Mouse (Mus musculus) bone marrow macrophage, adult 2 months (primary cell): ENCODE data around the gene Ikbke. TPM values are rescaled to one million over a fixed set of nuclear protein-coding genes. Genes with fewer than 3 reads are reported as not detected.

Source experiments
- H3K27ac ChIP-seq: 2 replicates; pipeline ENCODE4 v1.5.1; 2012; ENCODE audit warnings: low read depth, low read length; ENCODE audit not compliant: insufficient read depth
- H3K4me1 ChIP-seq: 2 replicates; pipeline ENCODE4 v1.6.1; 2012; ENCODE audit warnings: low read length; ENCODE audit not compliant: control insufficient read depth, insufficient read depth
- H3K4me3 ChIP-seq: 2 replicates; pipeline ENCODE4 v1.5.1; 2012; ENCODE audit warnings: mild to moderate bottlenecking, low read length, moderate library complexity; ENCODE audit not compliant: insufficient read depth
- CTCF ChIP-seq: IDR thresholded peaks from 2 replicates; pipeline ENCODE4 v1.5.1; 2012; ENCODE audit warnings: low read depth, mild to moderate bottlenecking, low read length, moderate library complexity
- POLR2A ChIP-seq: IDR thresholded peaks from 2 replicates; pipeline ENCODE4 v1.6.1; 2012; ENCODE audit warnings: mild to moderate bottlenecking, low read depth, low read length, borderline replicate concordance
- polyA plus RNA-seq: library from polyadenylated mRNA; stranded (reverse); fragments of >200 nt; gene quantifications from 2 replicates; pipeline ENCODE4 v1.2.4, GENCODE M21; 2012; ENCODE audit not compliant: missing spikeins, insufficient read depth, insufficient read length

The Ikbke gene
- polyA plus RNA-seq, 1 experiment, result 194 TPM

DNA sequence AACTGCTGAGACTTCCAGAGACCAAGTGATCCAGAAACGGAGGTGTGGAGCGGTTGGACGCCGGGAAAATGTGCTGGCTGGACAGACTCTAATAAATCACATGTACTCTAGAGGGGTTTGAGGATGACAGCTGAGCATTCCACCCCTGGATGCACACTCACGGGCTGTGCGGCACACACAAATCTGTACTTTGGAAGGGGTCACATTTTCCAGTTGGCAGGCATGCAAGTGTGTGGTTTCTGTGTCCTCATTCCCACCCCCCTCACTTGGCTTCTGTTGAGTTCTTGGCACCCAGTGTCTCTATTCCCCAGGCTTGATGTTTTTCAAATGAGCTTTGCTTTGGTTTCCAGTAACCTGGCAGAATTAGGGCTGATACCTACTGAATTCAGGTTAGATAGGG lies 20.4 kb upstream of the Ikbke start:
- peaks cover 7% of the 10 kb centered on the region for H3K4me1 ChIP-seq
- H3K27ac ChIP-seq, result no peak overlapping the region
- H3K4me3 ChIP-seq, result no peak overlapping the region
- TF ChIP-seq POLR2A (no peak), CTCF (no peak)

DNA sequence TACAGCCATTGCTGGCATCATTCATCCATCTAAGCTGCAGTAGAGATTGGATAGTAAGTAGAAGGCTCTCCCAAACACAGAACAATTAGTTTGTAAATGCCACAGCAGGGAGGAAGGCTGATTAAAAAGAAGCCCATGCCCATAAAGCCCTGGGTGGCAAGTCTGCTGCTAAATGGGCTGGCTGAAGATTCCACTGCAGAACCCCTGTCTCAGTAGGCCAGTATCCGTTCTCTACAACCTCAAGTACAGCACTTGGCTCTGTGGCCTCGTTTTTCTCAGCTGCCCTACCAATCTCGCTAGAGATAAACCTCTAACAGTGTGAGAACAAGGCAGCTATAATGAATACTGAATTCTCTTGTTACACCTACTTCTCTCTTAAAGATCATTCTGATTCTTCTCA lies 19.8 kb upstream of the Ikbke start:
- Histone ChIP-seq H3K4me3 (no peak overlapping the region), H3K27ac (no peak overlapping the region), H3K4me1 (peaks cover 12% of the 10 kb centered on the region)
- TF ChIP-seq POLR2A (no peak), CTCF (no peak)

DNA sequence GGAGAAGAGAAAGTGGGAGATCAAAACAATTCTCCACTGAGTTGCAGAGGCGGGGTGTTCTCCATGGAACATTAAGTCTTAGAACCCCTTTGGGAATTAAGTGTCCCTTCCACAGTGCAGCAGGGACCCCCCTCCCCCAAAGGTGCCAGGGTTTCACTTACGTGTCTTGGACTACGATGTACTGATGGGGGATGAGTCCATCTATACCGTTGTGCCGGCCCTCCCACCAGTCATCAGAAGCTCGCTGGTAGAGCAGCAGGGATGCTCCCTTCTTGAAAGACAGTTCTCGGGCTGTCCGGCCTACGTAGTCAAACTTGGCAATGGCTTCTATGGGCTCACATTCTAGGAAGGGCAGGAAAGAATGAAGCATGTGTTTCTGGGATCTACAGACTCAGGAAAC lies 18.8 kb upstream of the Ikbke start:
- Histone ChIP-seq H3K4me1 (peaks cover 21% of the 10 kb centered on the region), H3K27ac (no peak overlapping the region), H3K4me3 (no peak overlapping the region)
- TF ChIP-seq POLR2A (no peak), CTCF (no peak)

DNA sequence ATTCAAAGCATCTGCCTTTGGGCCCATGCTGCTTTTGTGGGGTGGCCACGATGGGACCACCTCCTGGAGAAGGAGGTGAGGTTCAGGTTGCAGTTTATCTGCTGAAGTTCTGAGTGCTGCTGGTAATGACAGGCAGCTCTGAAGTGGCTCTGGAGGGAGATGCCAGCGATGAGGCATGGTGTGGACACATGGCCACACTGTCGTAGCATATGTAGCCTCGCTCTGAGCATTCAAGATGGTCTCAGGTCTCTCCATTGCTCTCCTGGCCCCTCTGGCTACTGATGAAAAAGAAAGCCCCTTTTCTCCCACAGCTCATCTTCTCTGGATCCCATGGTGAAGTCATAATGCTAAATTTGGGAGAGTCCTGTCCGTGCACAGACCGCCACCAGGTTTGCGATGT lies 17.3 kb upstream of the Ikbke start:
- Histone ChIP-seq H3K27ac (no peak overlapping the region), H3K4me3 (no peak overlapping the region), H3K4me1 (peaks cover 22% of the 10 kb centered on the region)
- TF ChIP-seq CTCF (no peak), POLR2A (no peak)

DNA sequence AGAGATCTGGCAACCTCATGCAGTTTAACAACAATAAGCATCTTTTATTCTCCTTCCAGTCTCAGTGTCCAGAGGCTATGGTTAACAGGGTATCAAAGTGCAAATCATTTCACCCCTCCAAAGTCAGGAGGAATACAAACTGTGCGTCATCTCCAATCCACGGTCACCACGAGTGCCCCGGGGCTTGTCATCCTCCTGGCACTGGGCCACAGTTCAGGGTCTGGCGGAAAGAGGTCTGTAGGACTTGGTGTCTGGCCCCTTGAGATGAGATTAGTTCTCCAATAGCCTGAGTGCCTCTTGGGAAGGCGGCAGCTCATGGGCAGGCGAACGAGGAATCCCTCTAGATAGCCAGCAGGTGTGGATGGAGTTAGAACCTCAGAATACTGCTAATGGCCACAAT lies 15.8 kb upstream of the Ikbke start:
- Histone ChIP-seq H3K4me1 (peaks cover 20% of the 10 kb centered on the region), H3K27ac (no peak overlapping the region)
- TF ChIP-seq CTCF, result no peak
- TF ChIP-seq POLR2A, result no peak

DNA sequence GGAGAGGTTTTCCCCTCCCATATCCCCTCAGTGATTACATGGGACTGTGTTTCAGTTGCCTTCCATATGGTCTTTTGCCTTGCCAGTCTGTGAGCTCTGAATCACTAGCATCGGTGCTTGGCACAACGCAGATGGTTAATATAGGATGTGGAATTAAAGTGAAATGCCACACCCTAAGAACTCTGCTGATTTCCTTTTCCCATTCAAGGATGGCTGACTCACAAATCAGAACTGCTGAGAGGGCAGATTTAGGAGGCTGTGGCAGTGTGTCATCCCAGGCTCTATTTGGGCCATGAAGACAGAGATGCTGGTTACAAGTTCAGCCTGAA lies 14.5 kb upstream of the Ikbke start:
- no peak for TF ChIP-seq POLR2A
- TF ChIP-seq CTCF, result no peak
- Histone ChIP-seq H3K27ac (peak overlapping the region; percentile 55), H3K4me3 (no peak overlapping the region), H3K4me1 (peaks cover 27% of the 10 kb centered on the region)

More for the DNA sequence above, 15.8 kb upstream of the Ikbke start:
- no peak overlapping the region for H3K4me3 ChIP-seq

DNA sequence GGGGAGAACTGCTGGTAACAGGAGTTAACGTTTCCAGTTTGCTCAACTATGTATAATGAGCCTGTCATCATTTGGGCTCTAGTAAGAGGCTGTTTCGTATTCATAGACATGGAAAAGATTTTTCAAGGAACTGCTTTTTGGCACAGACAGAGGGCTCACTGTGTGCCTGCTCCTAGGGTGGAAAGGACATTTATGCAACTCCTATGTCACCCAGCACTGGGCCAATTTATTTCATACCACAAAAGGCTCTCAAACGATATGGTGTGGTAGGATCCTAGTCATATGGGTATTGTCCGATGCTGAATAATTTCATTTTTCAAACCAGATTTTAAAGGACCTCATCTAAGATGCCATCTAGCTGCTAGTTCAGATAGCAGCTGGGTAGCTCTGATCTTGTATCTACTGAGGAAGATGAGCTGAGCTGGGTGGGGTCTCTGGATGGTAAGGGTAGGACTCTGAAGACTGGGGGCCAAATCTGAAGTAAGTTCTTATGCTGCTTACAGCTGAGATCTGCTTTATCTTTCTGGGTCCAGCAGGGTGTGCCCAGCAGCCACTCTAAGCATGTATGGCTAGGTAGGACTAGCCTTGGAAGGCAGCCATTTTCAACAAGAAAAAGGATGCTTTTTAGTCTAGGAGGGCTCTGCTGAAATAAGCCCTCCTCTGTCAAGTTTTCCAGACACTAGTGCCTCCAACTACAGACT lies 14.0 kb upstream of the Ikbke start:
- peak overlapping the region; percentile 51 for H3K27ac ChIP-seq

DNA sequence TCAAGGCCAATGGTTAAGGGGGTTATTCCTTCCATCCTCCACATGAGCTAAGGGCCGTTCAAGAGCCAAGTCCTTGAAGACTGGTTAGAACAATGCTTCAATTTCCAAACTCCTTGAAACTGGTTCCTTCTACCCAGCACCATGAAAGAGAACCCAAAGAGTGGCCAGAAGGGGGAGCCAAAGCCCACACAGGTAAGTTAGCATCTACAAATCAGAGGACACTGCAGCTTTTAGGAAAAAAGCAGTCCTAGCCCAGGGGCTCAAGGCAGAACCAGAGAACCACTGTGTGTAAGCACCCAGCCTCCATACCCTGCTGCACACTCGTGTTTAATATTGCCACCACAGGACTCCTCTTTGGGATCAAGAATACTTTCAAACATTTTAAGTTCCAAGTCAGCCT lies 11.2 kb upstream of the Ikbke start:
- TF ChIP-seq CTCF (peak; percentile 52), POLR2A (no peak)
- peaks cover 51% of the 10 kb centered on the region for H3K4me1 ChIP-seq
- H3K27ac ChIP-seq, result no peak overlapping the region
- no peak overlapping the region for H3K4me3 ChIP-seq

More for the DNA sequence above, 14.0 kb upstream of the Ikbke start:
- peaks cover 31% of the 10 kb centered on the region for H3K4me1 ChIP-seq
- TF ChIP-seq POLR2A (no peak), CTCF (no peak)
- H3K4me3 ChIP-seq, result no peak overlapping the region

DNA sequence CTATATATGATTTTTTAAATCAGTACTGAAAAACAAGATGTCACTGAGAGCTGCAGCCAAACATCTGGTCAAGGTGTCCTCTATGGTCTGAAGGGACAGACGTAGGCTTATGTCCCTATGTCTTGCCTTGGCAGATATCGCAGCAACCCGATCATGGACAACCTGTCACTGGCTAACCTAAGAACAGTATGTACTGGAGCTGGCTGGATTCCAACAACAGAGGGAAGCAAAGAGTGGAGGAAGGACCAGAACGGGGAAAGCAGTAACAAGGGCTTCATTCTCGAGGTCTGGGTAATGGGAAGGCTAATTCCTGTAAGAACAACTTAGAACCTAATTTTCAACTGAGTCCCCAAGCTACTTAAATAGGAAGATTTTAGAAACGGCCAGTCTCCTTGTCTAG lies 9.5 kb upstream of the Ikbke start:
- peaks cover 41% of the 10 kb centered on the region for H3K4me1 ChIP-seq
- H3K27ac ChIP-seq, result no peak overlapping the region
- TF ChIP-seq CTCF (no peak), POLR2A (no peak)
- no peak overlapping the region for H3K4me3 ChIP-seq

DNA sequence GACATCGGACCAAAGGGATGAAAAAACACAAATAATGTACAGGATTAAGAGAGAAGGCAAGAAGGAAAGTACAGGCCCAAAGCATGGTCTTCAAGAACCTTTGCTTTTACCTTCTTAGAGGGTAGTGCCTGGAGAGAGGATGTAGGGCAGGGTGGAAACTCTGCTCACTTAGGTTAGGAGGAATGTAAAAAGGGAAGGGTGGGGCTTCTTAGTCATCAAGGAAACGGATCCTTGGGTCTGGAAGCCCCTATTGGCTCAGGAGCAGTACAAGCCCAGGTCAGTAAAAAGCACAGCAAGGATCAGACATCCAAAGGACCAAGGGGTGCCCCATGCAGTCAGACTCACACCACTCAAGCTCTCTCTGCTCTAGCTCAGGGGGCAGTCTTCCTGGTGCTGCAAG lies 7.9 kb upstream of the Ikbke start:
- TF ChIP-seq CTCF (no peak), POLR2A (no peak)
- Histone ChIP-seq H3K27ac (peak overlapping the region; percentile 58), H3K4me3 (no peak overlapping the region), H3K4me1 (peaks cover 44% of the 10 kb centered on the region)
